Mouse (Mus musculus): ENCODE measurements at regions not wholly inside any gene's neighbourhood (a gene's known extent, or its start where the extent isn't known, plus 50 kb on each side); places are given as distances from the start of the nearest gene placed in this dataset.

DNA sequence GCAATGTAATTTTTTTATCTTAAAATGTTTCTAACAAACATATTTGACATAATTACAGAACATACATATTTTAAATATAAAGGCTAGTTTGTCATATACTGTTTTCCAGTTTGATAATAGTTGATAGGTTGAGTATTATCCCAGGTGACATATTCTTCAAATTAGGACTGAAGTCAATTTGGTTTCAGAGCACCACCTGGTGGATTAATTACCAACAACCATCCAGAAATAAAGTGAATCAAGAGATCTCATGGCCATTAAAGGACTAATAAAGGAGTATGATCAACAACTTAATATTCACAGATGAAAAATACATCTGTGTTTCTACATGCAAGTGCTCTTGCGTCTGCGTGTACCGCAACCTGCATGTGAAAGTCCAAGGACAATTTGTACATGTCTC, 50.3 kb upstream of the Nmu start:
- peak in 1 of 2 experiments; percentile 67 for DNase-seq (ENCODE audit: extremely low spot score in 1 of 2, low spot score in 1 of 2)

DNA sequence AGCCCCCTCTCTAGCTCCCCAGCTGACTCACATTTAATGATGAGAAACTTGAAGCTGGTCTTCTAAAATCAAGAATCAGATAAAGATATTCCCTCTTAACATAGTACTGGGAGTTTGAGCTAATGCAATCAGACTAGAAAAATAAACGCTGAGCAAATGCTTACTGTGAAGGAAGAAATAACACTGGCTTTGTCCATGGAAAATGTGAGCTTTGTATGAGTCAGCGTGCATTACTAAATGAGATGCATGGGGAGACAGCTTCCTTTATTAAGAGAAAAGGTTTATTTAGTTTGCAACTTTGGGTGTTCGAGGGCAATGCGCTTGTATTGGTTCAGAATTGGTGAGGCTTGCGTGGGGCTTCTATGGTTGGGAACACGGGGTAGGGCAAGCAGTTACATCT, 52.7 kb upstream of the Nmu start:
- no peak for DNase-seq (ENCODE audit: extremely low spot score in 1 of 2, low spot score in 1 of 2)

DNA sequence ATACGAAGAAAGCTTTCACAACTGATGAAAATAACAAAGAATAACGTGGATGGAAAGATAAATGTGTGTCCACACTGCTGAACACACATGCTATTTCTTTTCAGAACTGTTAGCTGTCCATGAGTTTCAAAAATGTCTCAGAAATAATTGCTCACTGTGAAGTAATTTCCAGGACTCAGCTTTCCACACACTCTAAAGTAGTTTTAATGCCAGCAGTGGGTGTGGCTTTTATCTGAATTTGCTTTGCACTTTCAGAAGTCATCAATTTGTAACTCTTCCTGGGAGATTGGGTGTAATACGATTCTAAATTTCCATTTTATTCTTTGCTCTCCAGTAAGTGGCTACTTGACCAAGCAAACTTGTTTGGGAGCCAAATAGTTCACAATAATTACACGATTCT, 53.5 kb upstream of the Nmu start:
- no peak for DNase-seq (ENCODE audit: extremely low spot score in 1 of 2, low spot score in 1 of 2)

DNA sequence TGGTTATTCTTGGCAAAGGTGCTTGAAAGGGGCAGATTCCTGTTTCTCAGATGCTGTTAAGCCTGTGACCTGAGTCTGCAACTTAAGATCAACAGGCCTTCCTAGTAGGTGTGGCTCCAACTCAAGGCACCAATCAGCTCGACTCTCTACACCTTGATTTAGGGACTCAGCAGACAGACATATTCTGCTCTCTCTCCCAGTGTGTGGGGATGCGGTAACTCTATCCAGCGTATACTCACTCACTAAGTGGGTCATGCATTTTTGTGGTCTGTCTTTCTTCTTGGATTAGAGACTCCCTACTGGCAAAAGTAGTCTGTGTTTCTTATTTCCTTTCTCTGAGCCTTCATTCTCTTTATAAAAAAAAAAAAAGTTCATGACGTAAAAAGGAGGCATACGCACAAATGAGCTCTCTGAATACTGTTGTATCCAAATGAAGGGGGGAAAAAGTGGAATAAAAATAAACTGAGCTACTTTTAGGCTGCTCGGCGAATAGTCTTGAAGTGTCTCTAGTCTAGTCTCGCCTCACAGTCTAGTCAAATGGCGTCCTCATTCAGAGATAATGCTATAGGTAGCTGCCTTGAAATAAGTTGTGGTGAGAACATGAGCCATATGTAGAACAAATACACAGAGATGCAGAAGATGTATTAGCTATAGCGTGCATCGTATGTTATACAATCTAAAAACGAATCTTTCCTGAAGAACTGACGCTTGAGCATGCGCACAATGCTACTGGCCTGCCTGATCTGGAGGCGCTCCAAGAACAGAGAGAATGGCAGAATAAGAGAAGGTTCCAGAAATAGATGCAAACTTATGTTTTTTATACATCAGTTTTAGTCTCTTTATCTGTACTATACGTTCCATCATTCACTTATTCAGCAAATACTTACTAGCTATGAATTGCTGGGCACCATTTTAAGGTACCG, 55.6 kb upstream of the Nmu start:
- peak; percentile 14 to 48 for DNase-seq (ENCODE audit: extremely low spot score in 1 of 2, low spot score in 1 of 2)

DNA sequence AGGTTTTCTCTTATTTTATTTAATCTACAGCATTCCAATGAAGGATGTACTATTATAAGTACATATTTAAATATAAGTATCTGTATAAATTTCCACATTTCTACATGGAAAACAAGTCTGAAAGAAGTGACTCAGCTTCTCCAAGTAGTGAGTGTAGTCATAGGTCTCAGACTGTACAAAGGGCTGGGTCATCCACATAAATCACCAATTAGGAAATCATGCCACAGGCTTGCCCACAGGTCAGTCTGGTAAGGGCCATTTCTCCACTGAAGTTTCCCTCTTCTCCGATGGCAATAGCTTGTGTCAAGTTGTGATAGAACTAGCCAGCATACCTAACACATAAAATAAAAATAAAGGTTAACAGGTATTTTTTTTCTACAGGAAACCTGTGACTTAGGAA, 56.3 kb upstream of the Nmu start:
- no peak for DNase-seq (ENCODE audit: extremely low spot score in 1 of 2, low spot score in 1 of 2)

DNA sequence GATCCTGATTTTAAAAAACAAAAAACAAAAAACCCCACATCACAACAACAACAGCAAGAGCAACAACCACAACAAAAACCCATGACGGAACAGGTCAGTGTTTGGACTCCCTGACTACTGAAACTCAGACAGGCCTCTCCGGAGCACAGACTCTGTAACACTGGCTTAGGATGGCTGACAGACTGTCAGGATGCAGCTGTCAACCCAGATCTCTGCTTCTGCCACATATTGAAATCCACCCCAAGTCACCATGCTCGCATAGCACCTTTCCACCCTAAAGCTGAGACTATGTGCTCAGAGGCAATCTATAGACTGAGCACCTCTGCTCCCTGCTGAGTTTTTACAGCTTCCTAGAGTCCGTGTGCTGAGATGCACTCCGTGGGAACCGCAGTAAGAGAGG, 57.0 kb upstream of the Nmu start:
- no peak for DNase-seq (ENCODE audit: extremely low spot score in 1 of 2, low spot score in 1 of 2)

DNA sequence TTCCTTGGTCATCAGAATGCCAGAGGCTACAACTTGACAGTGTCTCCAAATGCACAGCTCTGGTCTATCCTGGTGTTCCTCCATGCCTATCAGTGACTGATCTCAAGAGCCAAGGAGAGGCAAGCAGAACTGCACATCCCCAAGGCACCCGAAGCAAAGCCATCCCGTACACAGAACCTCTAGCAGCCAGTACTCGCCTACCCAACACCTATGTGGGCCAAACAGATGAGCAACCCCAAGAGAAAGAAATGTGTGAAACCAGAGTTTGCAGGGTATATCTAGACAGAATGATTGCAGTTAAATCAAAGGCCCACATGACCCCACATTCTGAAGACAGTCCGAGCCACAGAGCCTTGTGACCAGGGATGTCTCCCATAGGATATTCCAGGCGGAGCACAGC, 60.0 kb upstream of the Nmu start:
- DNase-seq (ENCODE audit: extremely low spot score in 1 of 2, low spot score in 1 of 2): peak in 1 of 2 experiments; percentile 47

DNA sequence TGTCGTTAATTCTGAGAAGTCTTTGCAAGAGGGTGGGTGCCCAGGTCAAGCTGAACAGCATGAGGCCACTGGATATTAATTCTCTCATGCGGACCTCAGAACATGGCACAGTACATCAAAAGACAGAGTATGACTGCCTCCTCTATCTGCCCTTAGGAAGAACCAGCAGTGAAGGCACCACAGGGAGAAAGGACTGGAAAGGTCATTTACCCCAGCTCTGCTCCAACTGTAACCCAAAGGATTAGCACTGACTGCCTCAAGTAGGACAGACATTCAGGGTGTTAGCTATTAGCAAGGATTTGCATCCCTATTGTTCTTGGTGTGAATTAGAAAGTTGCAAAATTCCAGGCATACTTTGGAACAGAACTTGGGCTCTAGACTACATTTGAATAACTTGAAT, 58.2 kb upstream of the Gm7271 start:
- DNase-seq (ENCODE audit: extremely low spot score in 1 of 2, low spot score in 1 of 2): no peak

DNA sequence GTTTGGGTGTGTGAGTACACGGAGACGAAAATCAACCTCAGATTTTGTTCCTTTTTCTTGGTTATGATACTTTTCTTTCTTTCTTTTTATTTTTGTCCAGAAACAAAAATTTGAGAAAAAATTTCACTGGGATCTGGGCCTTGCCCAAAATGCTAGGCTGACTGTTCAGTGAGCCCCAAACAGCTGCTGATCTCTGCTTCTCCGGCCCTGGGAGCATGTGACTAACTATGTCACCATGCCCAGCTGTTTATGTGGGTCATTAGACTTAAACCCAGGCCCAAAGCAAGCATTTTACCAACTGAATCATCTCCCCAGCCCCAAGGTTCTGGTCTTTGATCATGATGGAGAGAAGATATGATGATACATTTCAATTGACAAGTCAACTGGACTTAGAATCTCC, 56.3 kb upstream of the Gm7271 start:
- DNase-seq (ENCODE audit: extremely low spot score in 1 of 2, low spot score in 1 of 2): no peak

DNA sequence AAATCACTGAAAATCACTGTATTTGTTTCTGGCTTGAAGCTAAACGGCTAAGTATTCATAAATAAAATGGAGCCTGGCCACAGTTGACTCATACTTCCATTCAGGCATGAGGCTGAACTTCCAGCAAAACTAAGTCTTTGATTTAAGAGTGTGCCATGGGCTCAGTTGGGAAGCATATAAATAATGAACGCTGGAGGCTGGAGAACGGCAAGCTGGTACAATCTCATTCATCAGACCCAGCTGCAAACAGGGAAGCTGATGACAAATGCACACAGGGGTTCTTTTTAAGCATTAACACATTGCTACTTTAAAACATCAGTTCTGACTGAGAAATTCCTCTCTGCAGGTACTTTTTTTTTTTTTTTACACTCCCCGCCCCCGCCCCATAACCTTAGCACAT, 54.4 kb upstream of the Gm7271 start:
- no peak for DNase-seq (ENCODE audit: extremely low spot score in 1 of 2, low spot score in 1 of 2)

DNA sequence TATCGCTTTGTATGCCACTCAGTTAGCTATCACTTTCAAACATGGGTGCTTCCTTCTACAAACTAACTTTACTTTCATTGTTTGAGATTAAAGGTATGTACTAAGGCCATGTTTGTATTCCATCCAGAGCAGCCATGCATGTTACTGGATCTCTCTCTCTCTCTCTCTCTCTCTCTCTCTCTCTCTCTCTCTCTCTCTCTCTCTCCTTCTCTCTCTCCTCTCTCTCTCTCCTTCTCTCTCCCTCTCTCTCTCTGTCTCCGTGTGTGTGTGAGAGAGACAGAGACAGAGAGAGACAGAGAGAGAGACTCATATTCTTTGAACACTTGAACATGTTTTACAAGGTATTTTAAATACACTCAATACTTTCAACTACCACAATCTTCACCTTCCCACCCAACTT, 50.2 kb upstream of the Gm7271 start:
- no peak for DNase-seq (ENCODE audit: extremely low spot score in 1 of 2, low spot score in 1 of 2)

Data from frontal cortex, adult 2 months (tissue).